Mouse (Mus musculus): ENCODE data around the gene Slc38a6.

GRCm38 (mm10) chr12:73325181-73325580 is 38.6 kb downstream of the Slc38a6 start:
- no peak for TF ChIP-seq POLR2A (IDR thresholded peaks at IDR 0.05; ENCODE audit: extremely low read depth, insufficient read depth, low read length)
- TF ChIP-seq CTCF (IDR thresholded peaks at IDR 0.05; ENCODE audit: low read depth, low read length), result no peak

All from liver, adult 2 months (tissue).